Mouse (Mus musculus): Measurements from ENCODE around the gene Pcbp3. TPM values are rescaled to one million over a fixed set of nuclear protein-coding genes. Genes with fewer than 3 reads are reported as not detected.

The Pcbp3 gene
- polyA plus RNA-seq, 1 experiment: 4.5 TPM

GRCm38 (mm10) chr10:76779225-76779624 lies 182.5 kb downstream of the Pcbp3 start:
- 89% methylated on average over 5 of the region's 5 CpGs for WGBS
- H3K36me3 ChIP-seq (ENCODE audit: control insufficient read depth, insufficient read depth, low read length): no peaks in the 10 kb centered on the region
- H3K4me3 ChIP-seq (ENCODE audit: low read depth, low read length): no peak overlapping the region
- H3K27me3 ChIP-seq (ENCODE audit: control insufficient read depth, insufficient read depth, low read length): no peaks in the 10 kb centered on the region
- no peaks in the 10 kb centered on the region for H3K4me1 ChIP-seq (ENCODE audit: control insufficient read depth, insufficient read depth, insufficient read length, low read length)
- H3K27ac ChIP-seq (ENCODE audit: insufficient read depth, low read depth, low read length): no peak overlapping the region
- no peak for TF ChIP-seq CTCF (IDR thresholded peaks at IDR 0.05; ENCODE audit: extremely low read depth, insufficient read length, insufficient replicate concordance, low read depth, low read length)
- TF ChIP-seq POLR2A (IDR thresholded peaks at IDR 0.05; ENCODE audit: low read depth, low read length): no peak

DNA sequence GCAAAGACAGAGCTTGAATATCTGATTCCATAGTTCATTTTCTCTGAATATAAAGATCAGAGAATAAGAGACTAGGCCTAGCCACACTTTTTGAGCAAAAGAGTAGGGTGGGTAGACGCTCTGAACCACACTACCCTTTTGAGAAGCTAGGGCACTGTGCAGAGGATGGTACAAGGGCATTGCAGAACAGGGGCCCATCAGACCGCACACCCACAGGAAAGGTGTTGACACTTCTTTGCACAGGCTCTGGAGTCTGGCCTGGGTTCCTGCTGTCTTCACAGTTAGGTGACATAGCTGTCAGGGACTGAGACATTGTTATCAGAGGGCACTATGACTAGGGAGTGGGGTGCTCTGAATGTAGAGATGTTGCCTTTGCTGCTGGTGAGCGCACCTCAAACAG lies 190.1 kb downstream of the Pcbp3 start:
- no peak overlapping the region for H3K27ac ChIP-seq (ENCODE audit: insufficient read depth, low read depth, low read length)
- no peaks in the 10 kb centered on the region for H3K27me3 ChIP-seq (ENCODE audit: control insufficient read depth, insufficient read depth, low read length)
- no peaks in the 10 kb centered on the region for H3K4me1 ChIP-seq (ENCODE audit: control insufficient read depth, insufficient read depth, insufficient read length, low read length)
- no peak overlapping the region for H3K4me3 ChIP-seq (ENCODE audit: low read depth, low read length)
- no peak for TF ChIP-seq POLR2A (IDR thresholded peaks at IDR 0.05; ENCODE audit: low read depth, low read length)
- TF ChIP-seq CTCF (IDR thresholded peaks at IDR 0.05; ENCODE audit: extremely low read depth, insufficient read length, insufficient replicate concordance, low read depth, low read length): no peak
- 88% methylated on average over 3 of the region's 3 CpGs for WGBS
- H3K36me3 ChIP-seq (ENCODE audit: control insufficient read depth, insufficient read depth, low read length): no peaks in the 10 kb centered on the region

- TF ChIP-seq CTCF (IDR thresholded peaks at IDR 0.05; ENCODE audit: extremely low read depth, insufficient read length, insufficient replicate concordance, low read depth, low read length) (no peak), POLR2A (IDR thresholded peaks at IDR 0.05; ENCODE audit: low read depth, low read length) (no peak)
- 61% methylated on average over 5 of the region's 5 CpGs for WGBS
- Histone ChIP-seq H3K4me1 (ENCODE audit: control insufficient read depth, insufficient read depth, insufficient read length, low read length) (no peaks in the 10 kb centered on the region), H3K36me3 (ENCODE audit: control insufficient read depth, insufficient read depth, low read length) (no peaks in the 10 kb centered on the region), H3K27ac (ENCODE audit: insufficient read depth, low read depth, low read length) (no peak overlapping the region), H3K27me3 (ENCODE audit: control insufficient read depth, insufficient read depth, low read length) (no peaks in the 10 kb centered on the region), H3K4me3 (ENCODE audit: low read depth, low read length) (no peak overlapping the region)
Observed at GRCm38 (mm10) chr10:76771086-76771485, 190.6 kb downstream of the Pcbp3 start.

GRCm38 (mm10) chr10:76769581-76769980 lies 192.1 kb downstream of the Pcbp3 start:
- no peak for TF ChIP-seq CTCF (IDR thresholded peaks at IDR 0.05; ENCODE audit: extremely low read depth, insufficient read length, insufficient replicate concordance, low read depth, low read length)
- no peak for TF ChIP-seq POLR2A (IDR thresholded peaks at IDR 0.05; ENCODE audit: low read depth, low read length)
- WGBS: 89% methylated on average over 6 of the region's 6 CpGs
- no peak overlapping the region for H3K27ac ChIP-seq (ENCODE audit: insufficient read depth, low read depth, low read length)
- H3K4me1 ChIP-seq (ENCODE audit: control insufficient read depth, insufficient read depth, insufficient read length, low read length): no peaks in the 10 kb centered on the region
- H3K36me3 ChIP-seq (ENCODE audit: control insufficient read depth, insufficient read depth, low read length): no peaks in the 10 kb centered on the region
- H3K4me3 ChIP-seq (ENCODE audit: low read depth, low read length): no peak overlapping the region
- H3K27me3 ChIP-seq (ENCODE audit: control insufficient read depth, insufficient read depth, low read length): no peaks in the 10 kb centered on the region

- H3K27ac ChIP-seq (ENCODE audit: insufficient read depth, low read depth, low read length): no peak overlapping the region
- no peaks in the 10 kb centered on the region for H3K4me1 ChIP-seq (ENCODE audit: control insufficient read depth, insufficient read depth, insufficient read length, low read length)
- no peak overlapping the region for H3K4me3 ChIP-seq (ENCODE audit: low read depth, low read length)
- no peaks in the 10 kb centered on the region for H3K27me3 ChIP-seq (ENCODE audit: control insufficient read depth, insufficient read depth, low read length)
- TF ChIP-seq POLR2A (IDR thresholded peaks at IDR 0.05; ENCODE audit: low read depth, low read length) (no peak), CTCF (IDR thresholded peaks at IDR 0.05; ENCODE audit: extremely low read depth, insufficient read length, insufficient replicate concordance, low read depth, low read length) (no peak)
- WGBS: 80% methylated on average over 1 of the region's 1 CpGs
- H3K36me3 ChIP-seq (ENCODE audit: control insufficient read depth, insufficient read depth, low read length): no peaks in the 10 kb centered on the region
Observed at GRCm38 (mm10) chr10:76766196-76766595, 195.5 kb downstream of the Pcbp3 start.

DNA sequence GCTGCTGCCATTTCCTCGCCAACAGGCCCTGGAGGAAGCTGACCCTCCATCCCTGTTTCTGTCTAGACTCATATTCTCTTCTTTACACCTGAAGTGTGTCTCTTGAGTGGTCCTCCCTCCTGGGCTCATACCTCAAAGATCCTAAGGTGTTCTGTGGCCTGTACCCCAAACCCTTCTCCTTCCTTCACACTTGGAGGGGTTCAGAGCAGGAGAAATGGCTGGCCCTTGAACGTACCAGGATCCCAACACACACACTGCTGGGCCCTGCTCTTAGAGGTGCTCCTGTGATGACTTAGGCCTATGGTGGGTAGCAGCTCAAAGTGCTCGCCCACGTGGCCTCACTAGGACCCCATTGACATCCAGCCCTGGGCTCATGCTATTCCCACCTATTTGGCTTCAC lies 196.8 kb downstream of the Pcbp3 start:
- no peak for TF ChIP-seq POLR2A (IDR thresholded peaks at IDR 0.05; ENCODE audit: low read depth, low read length)
- TF ChIP-seq CTCF (IDR thresholded peaks at IDR 0.05; ENCODE audit: extremely low read depth, insufficient read length, insufficient replicate concordance, low read depth, low read length): no peak
- Histone ChIP-seq H3K36me3 (ENCODE audit: control insufficient read depth, insufficient read depth, low read length) (no peaks in the 10 kb centered on the region), H3K27me3 (ENCODE audit: control insufficient read depth, insufficient read depth, low read length) (no peaks in the 10 kb centered on the region), H3K4me1 (ENCODE audit: control insufficient read depth, insufficient read depth, insufficient read length, low read length) (no peaks in the 10 kb centered on the region), H3K4me3 (ENCODE audit: low read depth, low read length) (no peak overlapping the region), H3K27ac (ENCODE audit: insufficient read depth, low read depth, low read length) (no peak overlapping the region)
- WGBS: 83% methylated on average over 4 of the region's 4 CpGs

- 90% methylated on average over 12 of the region's 12 CpGs for WGBS
Observed at GRCm38 (mm10) chr10:76763016-76763415, 198.7 kb downstream of the Pcbp3 start.

DNA sequence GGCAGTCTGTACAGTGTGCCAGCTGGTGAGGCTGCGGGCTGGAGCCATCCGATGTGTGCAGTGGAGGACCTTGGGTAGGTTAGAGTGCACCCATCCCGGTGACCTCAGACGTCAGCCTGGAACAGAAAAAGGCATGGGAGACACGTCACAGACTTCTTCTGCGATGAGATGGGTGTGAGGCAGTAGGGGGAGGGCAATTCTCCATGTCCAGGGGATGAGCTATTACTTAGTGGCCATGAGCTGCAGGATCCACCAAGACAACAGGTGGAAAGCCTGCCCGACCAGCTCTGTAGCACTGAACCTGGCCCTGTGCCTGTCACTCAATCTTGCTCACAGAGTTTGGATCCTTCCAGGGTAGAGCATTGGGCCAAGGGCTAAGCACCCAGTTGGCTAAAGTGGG lies 199.3 kb downstream of the Pcbp3 start:
- no peaks in the 10 kb centered on the region for H3K27me3 ChIP-seq (ENCODE audit: control insufficient read depth, insufficient read depth, low read length)
- WGBS: 77% methylated on average over 7 of the region's 7 CpGs
- no peak overlapping the region for H3K27ac ChIP-seq (ENCODE audit: insufficient read depth, low read depth, low read length)
- H3K36me3 ChIP-seq (ENCODE audit: control insufficient read depth, insufficient read depth, low read length): no peaks in the 10 kb centered on the region
- TF ChIP-seq POLR2A (IDR thresholded peaks at IDR 0.05; ENCODE audit: low read depth, low read length): no peak
- TF ChIP-seq CTCF (IDR thresholded peaks at IDR 0.05; ENCODE audit: extremely low read depth, insufficient read length, insufficient replicate concordance, low read depth, low read length): no peak
- H3K4me3 ChIP-seq (ENCODE audit: low read depth, low read length): no peak overlapping the region
- H3K4me1 ChIP-seq (ENCODE audit: control insufficient read depth, insufficient read depth, insufficient read length, low read length): no peaks in the 10 kb centered on the region

More at GRCm38 (mm10) chr10:76763016-76763415, 198.7 kb downstream of the Pcbp3 start:
- no peak overlapping the region for H3K27ac ChIP-seq (ENCODE audit: insufficient read depth, low read depth, low read length)
- TF ChIP-seq CTCF (IDR thresholded peaks at IDR 0.05; ENCODE audit: extremely low read depth, insufficient read length, insufficient replicate concordance, low read depth, low read length): no peak
- no peak for TF ChIP-seq POLR2A (IDR thresholded peaks at IDR 0.05; ENCODE audit: low read depth, low read length)
- no peak overlapping the region for H3K4me3 ChIP-seq (ENCODE audit: low read depth, low read length)
- no peaks in the 10 kb centered on the region for H3K27me3 ChIP-seq (ENCODE audit: control insufficient read depth, insufficient read depth, low read length)
- no peaks in the 10 kb centered on the region for H3K4me1 ChIP-seq (ENCODE audit: control insufficient read depth, insufficient read depth, insufficient read length, low read length)
- H3K36me3 ChIP-seq (ENCODE audit: control insufficient read depth, insufficient read depth, low read length): no peaks in the 10 kb centered on the region
